Mouse (Mus musculus) heart, adult 18-20 months (tissue): ENCODE data around the gene Mrps33. TPM values are rescaled to one million over a fixed set of nuclear protein-coding genes. Genes with fewer than 3 reads are reported as not detected.
A peak's percentile ranks its signal among the peaks of the same experiment; 100 is the strongest.

Experiments
- DNase-seq, 2 experiments: peaks; one replicate each; pipeline ENCODE4 v3.0.0; 2021 to 2022; ENCODE audit warnings: mixed read lengths in 1 of 2
- long read RNA-seq, 2 experiments: library from polyadenylated mRNA; stranded (forward); transcript quantifications; one replicate each; pipeline ENCODE4 v2.0.0; 2021
- total RNA-seq, 2 experiments: library from RNA; stranded (reverse); gene quantifications; 2 replicates each; pipeline ENCODE4 v1.2.3; 2021

Gene Mrps33
- total RNA-seq: 100 to 1,000 TPM in 1 of 2 experiments, 10 to 100 TPM in 1; 95.1 to 108 TPM
- long read RNA-seq, experiment 1, transcript Mrps33-202 (3 exons, 500 nt): minor isoform, 15 of 259 reads
- long read RNA-seq, experiment 1, transcript Mrps33-201 (3 exons, 1,107 nt): major isoform, 211 of 259 reads
- long read RNA-seq, experiment 1, partial matches to known transcripts: 7 of 259 reads
- long read RNA-seq, experiment 1, other reads (novel, unspliced or antisense): 25 of 259 reads
- long read RNA-seq, experiment 2, transcript Mrps33-202 (3 exons, 500 nt): minor isoform, 12 of 163 reads
- long read RNA-seq, experiment 2, transcript Mrps33-201 (3 exons, 1,107 nt): major isoform, 139 of 163 reads
- long read RNA-seq, experiment 2, partial matches to known transcripts: 2 of 163 reads
- long read RNA-seq, experiment 2, other reads (novel, unspliced or antisense): 10 of 163 reads

DNA sequence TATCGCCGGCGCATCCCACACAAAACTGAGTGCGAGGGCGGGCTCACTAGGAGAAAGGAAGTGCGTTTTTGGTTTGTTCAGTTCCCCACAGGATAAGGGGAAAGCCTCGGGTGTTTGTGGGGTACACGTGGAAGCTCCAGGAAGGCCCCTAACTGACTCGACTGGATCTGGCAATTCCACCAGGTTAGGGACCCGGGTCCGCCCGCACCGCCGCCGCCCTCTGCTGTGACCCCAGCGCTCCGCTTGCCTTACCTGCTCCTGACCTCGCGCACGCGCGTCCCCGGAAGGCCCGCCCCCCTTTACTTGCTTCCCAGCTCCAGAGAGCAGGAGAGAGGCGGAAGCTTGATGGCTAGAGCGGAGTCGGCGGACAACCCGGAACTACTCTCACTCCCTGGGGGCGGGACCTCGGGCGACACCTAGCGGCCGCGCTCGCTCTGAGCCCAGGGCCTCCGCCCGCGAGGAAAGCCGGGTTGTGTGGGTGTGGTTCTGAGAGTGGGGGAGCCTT, at the start of gene Mrps33:
Gene Mrps33, minus strand, starts transcription at position 377 of the 505 bp plus-strand sequence.
- DNase-seq: peak; percentile 98

DNA sequence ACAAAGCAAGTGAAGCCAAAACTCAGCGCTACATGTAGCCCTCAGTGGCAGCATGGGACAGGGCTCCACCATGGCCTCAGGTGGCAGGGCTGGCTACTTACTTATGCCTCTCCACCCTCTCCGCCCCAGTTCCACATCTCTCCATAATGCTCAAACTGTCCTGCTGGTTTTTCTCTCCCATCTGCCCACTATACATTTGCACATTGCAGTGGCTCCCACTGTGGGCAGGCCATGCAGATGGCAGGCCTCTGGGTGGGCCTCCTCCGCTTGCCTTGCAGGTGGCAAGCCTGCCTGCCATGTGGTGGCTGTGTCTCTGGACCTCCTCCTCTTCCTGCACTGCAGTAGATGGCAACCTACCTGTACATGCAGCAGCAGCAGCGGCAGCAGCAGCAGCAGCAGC, 38.9 kb upstream of the Mrps33 start:
- no peak for DNase-seq

DNA sequence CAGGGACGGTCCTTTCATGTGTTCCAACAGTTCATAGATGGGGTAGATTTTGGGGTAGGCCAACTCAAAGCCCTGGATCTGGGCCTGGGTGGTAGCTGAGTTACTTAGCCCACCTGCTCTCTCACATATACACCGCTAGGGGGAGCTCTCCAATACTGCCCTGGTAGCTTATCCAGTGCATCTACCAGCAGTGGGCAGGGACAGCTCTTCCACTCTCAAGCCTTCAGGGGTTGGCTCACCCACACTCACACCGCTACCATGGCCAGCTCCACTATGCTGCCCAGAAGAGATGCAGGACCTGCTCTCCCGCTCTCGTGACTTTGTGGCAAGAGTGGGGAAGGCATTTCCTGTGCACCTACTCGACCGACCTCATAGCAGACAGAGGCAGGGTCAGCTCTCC, 38.0 kb upstream of the Mrps33 start:
- DNase-seq: no peak

- DNase-seq: no peak
Measured at GRCm38 (mm10) chr6:39847538-39847937, 36.8 kb upstream of the Mrps33 start.

GRCm38 (mm10) chr6:39843698-39844342, 33.0 kb upstream of the Mrps33 start:
- no peak for DNase-seq

- DNase-seq: peak; percentile 57 to 59
Measured at GRCm38 (mm10) chr6:39828736-39829135, 17.9 kb upstream of the Mrps33 start.

DNA sequence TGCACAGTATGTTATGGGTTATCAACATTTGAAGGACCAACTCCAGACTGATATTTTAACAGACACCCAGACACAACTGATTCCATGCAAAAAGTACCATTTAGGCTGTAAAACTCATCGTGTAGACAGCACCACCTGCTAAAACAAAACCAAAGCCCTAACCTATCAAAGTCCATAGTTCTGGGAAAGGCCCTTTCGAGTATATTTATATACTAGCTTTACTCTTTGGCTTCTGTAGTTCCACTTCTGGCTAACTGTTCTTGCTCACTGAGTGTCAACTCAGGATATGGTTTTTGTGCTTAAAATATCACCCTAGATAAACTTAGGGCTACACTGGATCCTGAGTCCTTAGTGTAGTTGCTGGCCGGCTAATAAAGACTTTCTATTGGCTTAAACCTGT, 10.5 kb upstream of the Mrps33 start:
- DNase-seq: no peak

GRCm38 (mm10) chr6:39818922-39819321, 8.1 kb upstream of the Mrps33 start:
- DNase-seq: no peak

- no peak for DNase-seq
Measured at GRCm38 (mm10) chr6:39808511-39808910, 2.3 kb downstream of the Mrps33 start.

DNA sequence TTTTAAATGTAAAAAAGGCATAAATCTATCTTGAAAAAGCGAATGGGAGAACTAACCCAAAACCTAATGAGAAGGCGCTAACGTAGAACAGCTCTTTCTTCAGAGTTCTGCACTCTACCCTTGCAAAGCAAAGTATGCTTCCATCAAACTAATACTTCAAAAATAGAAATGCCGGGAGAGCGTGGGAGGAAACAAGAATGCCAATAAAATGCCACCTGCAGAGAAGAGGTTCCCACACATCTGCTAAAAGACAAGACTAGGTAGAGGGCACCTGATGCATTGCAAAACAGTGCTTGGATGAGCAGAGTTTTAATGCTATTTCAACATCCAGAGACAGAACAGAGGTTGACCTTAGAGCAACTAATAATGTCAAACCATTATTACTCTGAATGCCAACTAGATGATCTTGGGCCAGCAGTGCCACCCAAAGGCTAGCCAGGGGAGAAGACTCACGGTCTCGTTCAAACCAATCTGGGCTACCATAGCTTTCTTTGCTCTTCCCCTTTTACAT, 3.7 kb downstream of the Mrps33 start:
- DNase-seq: no peak

DNA sequence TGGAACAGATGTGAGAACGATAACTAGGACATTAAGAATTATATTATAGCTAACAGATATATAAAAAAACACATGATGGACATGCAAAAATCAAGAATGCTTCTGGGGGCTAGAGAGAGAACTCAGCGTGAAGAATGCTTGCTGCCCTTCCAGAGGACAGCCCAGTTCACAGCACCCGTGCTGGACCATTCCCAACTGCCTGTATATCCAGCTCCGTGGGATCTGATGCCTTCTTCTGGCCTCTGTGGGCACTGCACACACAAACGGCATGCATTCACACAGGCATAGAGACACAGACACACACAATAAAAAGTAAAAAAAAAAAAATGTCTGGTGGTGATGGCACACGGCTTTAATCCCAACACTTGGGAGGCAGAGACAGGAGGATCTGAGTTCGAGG, 4.5 kb downstream of the Mrps33 start:
- no peak for DNase-seq

DNA sequence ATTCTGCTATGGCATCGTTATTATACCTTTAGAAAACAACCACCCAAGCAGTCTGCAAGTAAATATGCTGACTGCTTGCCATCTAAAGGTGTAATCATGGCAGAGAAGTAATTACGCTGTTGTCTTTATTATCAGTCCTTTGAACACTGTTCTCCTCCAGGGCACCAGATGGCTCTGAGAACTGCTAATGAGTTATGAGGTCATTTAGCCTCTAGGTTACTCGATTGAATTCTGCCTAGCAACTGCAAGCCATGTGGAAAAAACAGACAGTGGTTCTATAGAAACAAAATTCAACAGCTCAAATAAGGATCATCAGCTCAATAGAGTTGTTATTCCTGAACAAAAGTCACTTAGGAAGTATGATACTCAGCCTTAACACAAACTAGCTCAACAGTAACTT, 4.9 kb downstream of the Mrps33 start:
- DNase-seq: no peak

DNA sequence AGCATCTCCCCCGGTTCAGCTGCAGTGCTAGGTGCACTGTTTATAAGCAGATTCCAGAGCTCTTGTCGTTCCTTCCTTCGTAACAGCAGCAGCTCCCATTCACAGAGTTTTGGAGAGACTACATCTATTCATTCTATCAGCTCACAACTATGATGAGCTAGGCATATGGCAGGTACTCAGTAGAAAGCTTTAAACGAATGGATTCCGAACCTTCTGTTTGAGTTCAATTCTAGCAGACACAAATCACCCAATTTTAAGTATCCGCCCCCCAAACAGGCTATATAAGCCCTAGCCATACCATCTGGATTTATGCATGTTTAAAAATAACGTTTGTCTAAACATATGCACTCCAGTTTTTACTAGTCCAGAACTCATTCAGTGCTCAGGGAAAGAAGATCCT, 9.8 kb downstream of the Mrps33 start:
- no peak for DNase-seq

- DNase-seq: no peak
Measured at GRCm38 (mm10) chr6:39797076-39797475, 13.7 kb downstream of the Mrps33 start.

DNA sequence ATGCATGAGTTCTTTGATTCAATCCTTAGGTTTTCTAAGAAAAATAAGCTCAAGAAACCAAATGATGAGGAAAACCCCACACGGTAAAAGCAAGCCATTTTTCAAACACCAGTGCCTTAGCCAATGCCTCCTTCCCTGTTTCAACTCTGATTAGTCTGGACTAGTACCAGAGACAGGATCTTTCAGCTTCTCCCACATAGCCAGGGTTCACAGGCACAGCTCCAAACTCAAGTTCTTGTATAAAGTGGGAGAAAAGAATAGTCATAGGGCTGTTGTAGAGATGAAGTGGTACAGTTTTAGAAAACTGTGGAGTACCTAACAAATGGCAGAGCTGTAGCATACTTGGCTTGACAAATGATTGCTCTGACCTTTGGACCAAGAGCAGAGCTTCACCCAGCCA, 14.6 kb downstream of the Mrps33 start:
- no peak for DNase-seq

DNA sequence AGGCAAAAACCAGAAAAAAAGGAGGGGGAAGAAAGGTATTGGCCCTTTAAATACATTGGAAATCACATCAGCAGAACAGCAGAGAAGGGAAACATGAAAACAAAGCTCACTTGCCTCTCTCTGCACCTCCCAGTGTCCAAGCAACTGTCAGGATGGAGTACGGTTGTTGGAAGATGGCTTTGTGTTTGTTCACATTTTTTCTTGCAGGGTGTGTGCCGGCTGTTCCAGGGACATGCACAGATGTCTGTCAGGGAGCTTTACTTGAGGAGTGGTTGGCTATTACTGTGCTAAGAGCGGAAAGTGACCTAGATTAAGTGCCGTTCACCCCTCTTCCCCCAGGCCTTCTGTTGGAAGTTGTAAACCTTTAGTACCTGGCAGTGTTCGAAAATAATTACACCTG, 19.0 kb downstream of the Mrps33 start:
- no peak for DNase-seq

DNA sequence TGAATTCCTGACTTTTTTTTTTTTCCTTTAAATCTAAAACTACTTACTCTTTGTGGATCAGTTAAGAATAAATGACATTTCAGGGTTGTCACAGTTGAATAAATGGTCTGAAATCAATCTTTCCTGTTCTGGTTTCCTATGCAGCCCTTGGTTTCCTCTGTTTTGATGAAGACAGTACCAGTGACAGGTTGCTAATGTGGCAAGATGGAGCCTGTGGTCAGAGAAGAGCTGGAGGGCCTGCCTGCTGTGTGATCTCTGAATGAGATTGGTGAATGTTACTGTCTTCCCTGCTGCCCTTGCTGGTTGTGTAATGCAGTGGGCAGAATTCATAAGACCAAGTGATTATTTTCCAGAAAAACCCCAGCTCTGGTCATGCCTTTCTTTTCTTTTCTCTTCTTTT, 22.4 kb downstream of the Mrps33 start:
- no peak for DNase-seq

- no peak for DNase-seq
Measured at GRCm38 (mm10) chr6:39787783-39788182, 23.0 kb downstream of the Mrps33 start.

- no peak for DNase-seq
Measured at GRCm38 (mm10) chr6:39785944-39786343, 24.8 kb downstream of the Mrps33 start.

- peak in 1 of 2 experiments; percentile 7 for DNase-seq
Measured at GRCm38 (mm10) chr6:39783521-39783920, 27.3 kb downstream of the Mrps33 start.

GRCm38 (mm10) chr6:39782618-39783017, 28.2 kb downstream of the Mrps33 start:
- peak; percentile 29 to 79 for DNase-seq

GRCm38 (mm10) chr6:39781766-39782530, 28.8 kb downstream of the Mrps33 start:
- peak; percentile 48 to 57 for DNase-seq
